Mouse (Mus musculus) forebrain, embryonic 16.5 days (tissue): ENCODE data around the gene Zswim4. TPM values are rescaled to one million over a fixed set of nuclear protein-coding genes. Genes with fewer than 3 reads are reported as not detected.

Experiments
- ATAC-seq: fragments of 200-750 bp; cut with Nextera tagmentation; 2 replicates; pipeline ENCODE4 v1.8.0; 2017; ENCODE audit warnings: mild to moderate bottlenecking, moderate library complexity
- H3K27ac ChIP-seq: fragments of 300-500 bp; sonication (generic); 2 replicates; pipeline ENCODE4 v1.5.1; 2014; ENCODE audit warnings: low read length, control low read depth
- H3K27me3 ChIP-seq: fragments of 300-500 bp; sonication (generic); replicated peaks from 2 replicates; pipeline ENCODE4 v1.6.1; 2014; ENCODE audit warnings: low read length; ENCODE audit not compliant: control insufficient read depth, insufficient read depth
- H3K36me3 ChIP-seq: fragments of 300-500 bp; sonication (generic); 2 replicates; pipeline ENCODE4 v1.6.1; 2014; ENCODE audit not compliant: control insufficient read depth, insufficient read depth
- H3K4me1 ChIP-seq: fragments of 300-500 bp; sonication (generic); replicated peaks from 2 replicates; pipeline ENCODE4 v1.6.1; 2014; ENCODE audit warnings: low read length; ENCODE audit not compliant: control insufficient read depth, insufficient read depth
- H3K4me2 ChIP-seq: fragments of 300-500 bp; sonication (generic); 2 replicates; pipeline ENCODE4 v1.6.1; 2014; ENCODE audit warnings: mild to moderate bottlenecking, low read length, control low read depth
- H3K4me3 ChIP-seq: fragments of 300-500 bp; sonication (generic); replicated peaks from 2 replicates; pipeline ENCODE4 v1.5.1; 2014; ENCODE audit warnings: mild to moderate bottlenecking, low read length, control low read depth
- H3K9ac ChIP-seq: fragments of 300-500 bp; sonication (generic); replicated peaks from 2 replicates; pipeline ENCODE4 v1.6.1; 2014; ENCODE audit warnings: low read depth, low read length, control low read depth
- H3K9me3 ChIP-seq: fragments of 300-500 bp; sonication (generic); 2 replicates; pipeline ENCODE4 v1.6.1; 2016; ENCODE audit warnings: low read length; ENCODE audit not compliant: control insufficient read depth
- WGBS: fragments of 180-500 bp; shearing (Covaris S2); extraction: QIAGEN DNeasy Blood & Tissue Kit; methylation state at CpG from one replicate; pipeline ENCODE4 v1.1.7; 2014; 5-methylcytosine and 5-hydroxymethylcytosine counted together
- polyA plus RNA-seq: library from polyadenylated mRNA; unstranded; fragments of >200 nt; fragmentation: Nextera tagmentation; extraction: Ambion mirVana; gene quantifications from 2 replicates; pipeline ENCODE4 v1.2.1, GENCODE M21; 2015

Gene Zswim4
- polyA plus RNA-seq, 1 experiment from 2014 or later = 40.1 TPM

- no peak overlapping the region for H3K27ac ChIP-seq
- H3K27me3 ChIP-seq = no peaks in the 10 kb centered on the region
- no peak overlapping the region for H3K4me3 ChIP-seq
- no peaks in the 10 kb centered on the region for H3K36me3 ChIP-seq
- no peak overlapping the region for H3K4me2 ChIP-seq
- no peak for ATAC-seq
- H3K4me1 ChIP-seq = peaks cover 24% of the 10 kb centered on the region
- no peak overlapping the region for H3K9ac ChIP-seq
- WGBS = 68% methylated on average over 4 of the region's 4 CpGs
- H3K9me3 ChIP-seq = no peaks in the 10 kb centered on the region
These were observed 47.3 kb downstream of the Zswim4 start for GRCm38 (mm10) chr8:84189603-84190002.

DNA sequence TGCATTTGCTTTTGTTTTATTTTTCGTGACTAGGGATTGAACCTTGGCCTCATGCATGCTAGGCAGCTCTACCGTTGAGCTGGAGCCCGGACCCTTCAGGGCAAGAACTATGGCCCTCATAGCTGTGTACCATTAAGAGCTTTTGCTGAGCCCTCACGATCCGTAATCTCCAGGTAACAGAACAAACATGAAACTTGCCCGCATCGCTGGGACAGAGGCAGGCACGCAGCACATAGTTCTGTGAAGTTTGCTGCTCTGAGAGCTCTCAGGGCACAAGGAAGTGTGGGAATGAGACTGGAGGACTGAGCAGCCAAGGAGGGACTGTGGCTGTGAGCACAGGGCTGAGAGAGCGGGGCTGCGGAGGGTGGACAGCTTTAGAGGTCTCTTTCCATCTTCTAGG lies 48.2 kb downstream of the Zswim4 start:
- 91% methylated on average over 10 of the region's 10 CpGs for WGBS

GRCm38 (mm10) chr8:84187065-84187755 lies 49.6 kb downstream of the Zswim4 start:
- H3K9ac ChIP-seq = peak overlapping the region; percentile 49
- H3K4me3 ChIP-seq = peak overlapping the region; percentile 30
- peak overlapping the region; percentile 55 for H3K4me2 ChIP-seq
- H3K27ac ChIP-seq = no peak overlapping the region
- peaks cover 33% of the 10 kb centered on the region for H3K4me1 ChIP-seq
- no peaks in the 10 kb centered on the region for H3K27me3 ChIP-seq
- no peaks in the 10 kb centered on the region for H3K9me3 ChIP-seq
- no peaks in the 10 kb centered on the region for H3K36me3 ChIP-seq
- WGBS = 3% methylated on average over 21 of the region's 21 CpGs
- ATAC-seq = no peak

More for the DNA sequence above, 48.2 kb downstream of the Zswim4 start:
- no peak overlapping the region for H3K4me3 ChIP-seq
- H3K9ac ChIP-seq = no peak overlapping the region
- H3K4me1 ChIP-seq = peaks cover 31% of the 10 kb centered on the region
- H3K9me3 ChIP-seq = no peaks in the 10 kb centered on the region
- no peak overlapping the region for H3K27ac ChIP-seq
- H3K36me3 ChIP-seq = no peaks in the 10 kb centered on the region
- H3K27me3 ChIP-seq = no peaks in the 10 kb centered on the region
- H3K4me2 ChIP-seq = no peak overlapping the region
- no peak for ATAC-seq

GRCm38 (mm10) chr8:84186547-84186946 lies 50.3 kb downstream of the Zswim4 start:
- ATAC-seq = peak; percentile 11; the same call in 1 of the 2 replicates
- Histone ChIP-seq H3K4me3 (peak overlapping the region; percentile 30), H3K36me3 (no peaks in the 10 kb centered on the region), H3K27me3 (no peaks in the 10 kb centered on the region), H3K4me2 (peak overlapping the region; percentile 55), H3K9ac (peak overlapping the region; percentile 49), H3K4me1 (peaks cover 32% of the 10 kb centered on the region), H3K9me3 (no peaks in the 10 kb centered on the region), H3K27ac (no peak overlapping the region)
- WGBS = under 1% methylated on average over 12 of the region's 12 CpGs

GRCm38 (mm10) chr8:84185117-84185516 lies 51.7 kb downstream of the Zswim4 start, which contains the start of gene Nanos3:
Gene Nanos3 (minus strand): TSS chr8:84185217.
- peak within 1 kb of the TSS; percentile 98 for H3K9ac ChIP-seq
- peak within 1 kb of the TSS; percentile 70 for H3K4me2 ChIP-seq
- no peaks in the 10 kb centered on the region for H3K9me3 ChIP-seq
- no peaks in the 10 kb centered on the region for H3K27me3 ChIP-seq
- H3K4me1 ChIP-seq = peaks cover 45% of the 10 kb centered on the region
- ATAC-seq = no peak
- WGBS = 94% methylated on average over 7 of the region's 7 CpGs
- H3K4me3 ChIP-seq = peak within 1 kb of the TSS; percentile 70
- peak within 1 kb of the TSS; percentile 96 for H3K27ac ChIP-seq
- no peaks in the 10 kb centered on the region for H3K36me3 ChIP-seq

DNA sequence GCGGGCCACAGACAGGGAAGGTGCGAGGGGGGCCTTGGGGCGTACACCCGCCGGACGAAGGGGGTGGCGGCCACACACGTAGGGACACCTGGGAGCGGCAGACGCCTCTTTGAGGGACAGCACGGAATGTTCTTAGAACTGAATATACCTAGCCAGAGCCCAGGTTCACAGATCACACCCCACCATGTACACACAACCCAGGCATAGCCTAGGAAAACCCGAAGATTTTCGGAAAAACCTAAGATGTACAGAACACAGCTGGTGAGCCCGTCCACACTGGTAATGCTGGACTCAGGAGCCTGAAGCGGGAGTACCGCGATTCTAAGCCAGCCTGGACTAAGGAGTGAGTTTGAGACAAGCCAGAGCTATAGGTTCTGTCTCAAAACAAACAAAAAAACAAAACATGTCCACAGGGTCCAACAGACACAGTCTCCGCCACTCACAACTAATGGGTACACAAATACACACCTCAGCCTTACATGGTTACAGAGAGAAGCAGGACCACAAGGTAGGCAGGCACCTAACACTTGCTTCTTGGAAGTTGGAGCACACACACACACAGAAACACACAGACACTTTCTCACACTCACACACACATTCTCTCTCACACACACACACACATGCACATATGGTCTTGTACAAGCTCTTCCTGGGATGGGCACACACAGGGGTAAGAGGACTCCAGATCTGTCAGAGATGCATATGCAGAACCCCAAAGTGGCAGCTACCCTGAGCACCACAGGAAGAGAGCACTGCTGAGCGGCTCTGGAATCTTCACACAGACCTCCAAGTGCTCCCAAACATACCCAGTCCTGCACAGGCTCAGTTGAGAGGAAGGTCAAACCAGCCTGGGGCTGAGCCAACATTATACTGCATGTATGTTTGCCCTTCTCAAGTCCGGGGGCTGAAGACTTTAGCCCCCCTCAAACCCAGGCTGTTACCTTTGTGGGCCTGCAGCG lies 52.5 kb downstream of the Zswim4 start:
- no peaks in the 10 kb centered on the region for H3K27me3 ChIP-seq
- peak; percentile 10 for ATAC-seq
- 17% methylated on average over 21 of the region's 21 CpGs for WGBS
- peak overlapping the region; percentile 70 for H3K4me2 ChIP-seq
- peak overlapping the region; percentile 98 for H3K9ac ChIP-seq
- H3K4me1 ChIP-seq = peaks cover 52% of the 10 kb centered on the region
- no peaks in the 10 kb centered on the region for H3K36me3 ChIP-seq
- H3K9me3 ChIP-seq = no peaks in the 10 kb centered on the region
- peak overlapping the region; percentile 96 for H3K27ac ChIP-seq
- peak overlapping the region; percentile 70 for H3K4me3 ChIP-seq

GRCm38 (mm10) chr8:84183261-84184084 lies 53.4 kb downstream of the Zswim4 start:
- H3K4me2 ChIP-seq = peak overlapping the region; percentile 70
- WGBS = under 1% methylated on average over 64 of the region's 87 CpGs
- H3K4me3 ChIP-seq = peak overlapping the region; percentile 70
- H3K36me3 ChIP-seq = no peaks in the 10 kb centered on the region
- H3K9me3 ChIP-seq = no peaks in the 10 kb centered on the region
- no peaks in the 10 kb centered on the region for H3K27me3 ChIP-seq
- H3K4me1 ChIP-seq = peaks cover 60% of the 10 kb centered on the region
- peak overlapping the region; percentile 98 for H3K9ac ChIP-seq
- peak overlapping the region; percentile 96 for H3K27ac ChIP-seq
- peak; percentile 27 for ATAC-seq

- WGBS = 36% methylated on average over 4 of the region's 4 CpGs
- ATAC-seq = peak; percentile 4; the same call in 1 of the 2 replicates
- H3K36me3 ChIP-seq = no peaks in the 10 kb centered on the region
- no peaks in the 10 kb centered on the region for H3K9me3 ChIP-seq
- H3K27me3 ChIP-seq = no peaks in the 10 kb centered on the region
- H3K9ac ChIP-seq = peak overlapping the region; percentile 98
- H3K4me3 ChIP-seq = peak overlapping the region; percentile 70
- peak overlapping the region; percentile 70 for H3K4me2 ChIP-seq
- H3K27ac ChIP-seq = peak overlapping the region; percentile 96
- peaks cover 62% of the 10 kb centered on the region for H3K4me1 ChIP-seq
These were observed 54.0 kb downstream of the Zswim4 start for GRCm38 (mm10) chr8:84182833-84183232.
